Mouse (Mus musculus): ENCODE data around the gene Adamts12. TPM values are rescaled to one million over a fixed set of nuclear protein-coding genes. Genes with fewer than 3 reads are reported as not detected.

The Adamts12 gene
- polyA plus RNA-seq, 2 experiments = 8.7 to 10.6 TPM

DNA sequence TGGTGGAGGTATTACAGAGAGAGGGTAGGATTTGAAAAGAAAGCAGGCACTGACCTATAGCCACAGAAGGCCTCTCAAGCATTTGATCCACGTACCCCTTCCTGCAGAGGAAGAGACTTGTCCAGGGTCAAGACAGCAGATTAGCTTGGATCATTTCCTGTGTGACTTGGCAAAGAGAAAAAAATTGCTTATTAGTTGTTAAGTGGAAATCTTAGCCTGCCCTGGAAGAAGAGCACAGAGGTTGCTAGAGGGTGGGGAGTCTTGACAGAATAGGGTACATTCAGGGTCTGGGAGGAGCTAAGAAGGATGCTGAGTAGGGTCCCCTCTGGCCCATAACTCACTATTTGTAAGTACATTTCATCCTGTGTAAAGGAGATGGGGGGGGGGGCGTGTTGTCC, 431 bp upstream of the Adamts12 start:
- peak overlapping the region; percentile 91 for H3K27ac ChIP-seq (replicated peaks; ENCODE audit: low read depth, low read length)
- H3K4me3 ChIP-seq (replicated peaks; ENCODE audit: low read length) = no peak overlapping the region; the same call in 1 of the 2 replicates
- no peak overlapping the region for H3K9ac ChIP-seq (ENCODE audit: low read depth, low read length, severe bottlenecking)
- H3K27me3 ChIP-seq (ENCODE audit: control insufficient read depth, insufficient read depth, low read length) = no peaks in the 10 kb centered on the region
- ATAC-seq (ENCODE audit: low FRiP score, low read depth) = no peak; the same call in 1 of the 2 replicates
- no peaks in the 10 kb centered on the region for H3K36me3 ChIP-seq (ENCODE audit: control insufficient read depth, insufficient read depth, low read length)
- no peaks in the 10 kb centered on the region for H3K9me3 ChIP-seq (ENCODE audit: control insufficient read depth, low read length)
- no peak for TF ChIP-seq POLR2A (IDR thresholded peaks at IDR 0.05; ENCODE audit: borderline replicate concordance, extremely low read depth, insufficient read depth, insufficient read length)
- 18% methylated on average over 2 of the region's 2 CpGs for WGBS
- peak overlapping the region; percentile 72 for H3K4me2 ChIP-seq (replicated peaks; ENCODE audit: low read depth, low read length, severe bottlenecking)
- H3K4me1 ChIP-seq (ENCODE audit: control insufficient read depth, insufficient read depth, low read length) = peaks cover 37% of the 10 kb centered on the region
- DNase-seq (ENCODE audit: low spot score) = no peak

DNA sequence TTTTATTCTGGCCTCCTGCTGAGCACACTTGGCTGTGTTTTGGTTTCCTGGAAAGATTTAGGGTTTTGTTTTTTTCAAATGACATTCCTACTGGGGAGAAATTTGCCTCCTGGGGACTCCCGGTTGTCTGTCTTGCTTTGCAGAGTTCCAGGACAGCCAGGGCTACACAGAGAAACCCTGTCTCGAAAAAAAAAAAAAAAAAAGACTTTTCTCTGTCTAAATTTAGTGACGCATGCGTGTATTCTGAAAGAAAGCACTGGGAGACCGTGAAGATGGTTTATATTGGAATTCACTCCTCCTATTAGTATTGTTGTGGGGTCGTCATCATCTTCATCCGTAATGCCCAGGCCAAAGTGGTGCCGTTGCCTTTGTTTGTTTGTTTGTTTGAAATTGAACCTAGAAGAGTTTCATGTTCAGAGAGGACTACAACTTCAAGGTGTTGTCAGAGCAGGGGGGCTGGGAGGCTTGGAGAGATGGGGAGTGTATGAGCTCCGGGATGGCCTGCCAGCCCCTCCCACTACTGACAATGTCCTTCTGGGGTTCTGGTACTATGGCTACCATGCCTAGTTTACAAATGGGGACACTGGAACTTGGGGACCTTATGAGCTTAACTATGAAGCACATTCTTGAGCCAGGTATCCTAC, 1.1 kb downstream of the Adamts12 start:
- peaks cover 40% of the 10 kb centered on the region for H3K4me1 ChIP-seq (ENCODE audit: control insufficient read depth, insufficient read depth, low read length)
- ATAC-seq (ENCODE audit: low FRiP score, low read depth) (no peak), DNase-seq (ENCODE audit: low spot score) (no peak)
- peak overlapping the region; percentile 45 for H3K4me3 ChIP-seq (replicated peaks; ENCODE audit: low read length)
- WGBS = 9% methylated on average over 9 of the region's 9 CpGs
- peak overlapping the region; percentile 70 for H3K9ac ChIP-seq (ENCODE audit: low read depth, low read length, severe bottlenecking)
- no peak for TF ChIP-seq POLR2A (IDR thresholded peaks at IDR 0.05; ENCODE audit: borderline replicate concordance, extremely low read depth, insufficient read depth, insufficient read length)
- peak overlapping the region; percentile 91 for H3K27ac ChIP-seq (replicated peaks; ENCODE audit: low read depth, low read length)
- H3K4me2 ChIP-seq (replicated peaks; ENCODE audit: low read depth, low read length, severe bottlenecking) = peak overlapping the region; percentile 72
- H3K9me3 ChIP-seq (ENCODE audit: control insufficient read depth, low read length) = no peaks in the 10 kb centered on the region
- H3K27me3 ChIP-seq (ENCODE audit: control insufficient read depth, insufficient read depth, low read length) = no peaks in the 10 kb centered on the region
- H3K36me3 ChIP-seq (ENCODE audit: control insufficient read depth, insufficient read depth, low read length) = no peaks in the 10 kb centered on the region

DNA sequence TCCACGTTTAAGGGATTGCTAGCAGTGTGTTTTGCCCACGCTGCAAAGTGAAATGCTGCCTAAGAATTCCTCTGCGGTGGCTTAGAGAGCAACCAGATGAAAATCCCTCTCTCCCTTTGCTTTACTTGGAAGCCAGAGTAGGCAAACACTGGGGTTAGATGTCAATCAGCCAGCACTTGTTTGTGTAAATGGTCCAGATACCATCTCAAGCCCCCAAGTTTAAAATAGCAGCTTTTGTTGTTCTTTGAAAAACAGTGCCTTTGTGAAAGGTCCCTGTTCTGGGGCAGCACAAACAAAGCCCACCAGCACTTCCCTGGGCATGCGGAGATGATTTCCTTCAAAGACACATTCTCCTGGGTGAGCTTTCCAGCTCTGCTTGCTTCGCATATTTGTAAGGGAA, 1.7 kb downstream of the Adamts12 start:
- WGBS = 21% methylated on average over 5 of the region's 5 CpGs
- peak overlapping the region; percentile 72 for H3K4me2 ChIP-seq (replicated peaks; ENCODE audit: low read depth, low read length, severe bottlenecking)
- peak overlapping the region; percentile 45 for H3K4me3 ChIP-seq (replicated peaks; ENCODE audit: low read length)
- TF ChIP-seq POLR2A (IDR thresholded peaks at IDR 0.05; ENCODE audit: borderline replicate concordance, extremely low read depth, insufficient read depth, insufficient read length) = no peak
- H3K9ac ChIP-seq (ENCODE audit: low read depth, low read length, severe bottlenecking) = peak overlapping the region; percentile 70
- no peak for DNase-seq (ENCODE audit: low spot score)
- peak overlapping the region; percentile 91 for H3K27ac ChIP-seq (replicated peaks; ENCODE audit: low read depth, low read length)
- no peaks in the 10 kb centered on the region for H3K36me3 ChIP-seq (ENCODE audit: control insufficient read depth, insufficient read depth, low read length)
- ATAC-seq (ENCODE audit: low FRiP score, low read depth) = no peak
- H3K9me3 ChIP-seq (ENCODE audit: control insufficient read depth, low read length) = no peaks in the 10 kb centered on the region
- no peaks in the 10 kb centered on the region for H3K27me3 ChIP-seq (ENCODE audit: control insufficient read depth, insufficient read depth, low read length)
- H3K4me1 ChIP-seq (ENCODE audit: control insufficient read depth, insufficient read depth, low read length) = peaks cover 40% of the 10 kb centered on the region

DNA sequence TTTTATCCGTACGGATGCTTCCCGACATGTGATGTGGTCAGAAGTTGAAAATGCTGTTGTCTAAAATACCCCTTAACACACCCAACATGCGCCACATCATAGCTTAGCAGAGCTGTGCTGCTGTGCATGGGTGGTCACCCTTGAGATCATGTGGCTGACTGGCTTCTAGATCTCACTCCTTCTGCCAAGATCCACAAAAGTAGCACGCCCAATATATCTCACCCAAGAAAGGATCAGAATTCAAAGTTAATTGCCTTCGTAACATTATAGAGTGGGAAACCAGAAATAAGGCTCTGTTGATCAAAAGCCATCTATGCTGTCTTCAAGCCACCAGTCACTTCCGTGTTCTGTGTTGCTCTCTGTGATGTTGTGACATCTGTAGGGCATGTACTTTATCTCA, 3.3 kb downstream of the Adamts12 start:
- H3K4me2 ChIP-seq (replicated peaks; ENCODE audit: low read depth, low read length, severe bottlenecking) = no peak overlapping the region
- H3K27me3 ChIP-seq (ENCODE audit: control insufficient read depth, insufficient read depth, low read length) = no peaks in the 10 kb centered on the region
- TF ChIP-seq POLR2A (IDR thresholded peaks at IDR 0.05; ENCODE audit: borderline replicate concordance, extremely low read depth, insufficient read depth, insufficient read length) = no peak
- no peak for DNase-seq (ENCODE audit: low spot score)
- no peaks in the 10 kb centered on the region for H3K9me3 ChIP-seq (ENCODE audit: control insufficient read depth, low read length)
- H3K9ac ChIP-seq (ENCODE audit: low read depth, low read length, severe bottlenecking) = no peak overlapping the region
- no peak overlapping the region for H3K4me3 ChIP-seq (replicated peaks; ENCODE audit: low read length)
- no peak for ATAC-seq (ENCODE audit: low FRiP score, low read depth)
- peaks cover 6% of the 10 kb centered on the region for H3K36me3 ChIP-seq (ENCODE audit: control insufficient read depth, insufficient read depth, low read length)
- 73% methylated on average over 7 of the region's 7 CpGs for WGBS
- H3K4me1 ChIP-seq (ENCODE audit: control insufficient read depth, insufficient read depth, low read length) = peaks cover 38% of the 10 kb centered on the region
- no peak overlapping the region for H3K27ac ChIP-seq (replicated peaks; ENCODE audit: low read depth, low read length)

DNA sequence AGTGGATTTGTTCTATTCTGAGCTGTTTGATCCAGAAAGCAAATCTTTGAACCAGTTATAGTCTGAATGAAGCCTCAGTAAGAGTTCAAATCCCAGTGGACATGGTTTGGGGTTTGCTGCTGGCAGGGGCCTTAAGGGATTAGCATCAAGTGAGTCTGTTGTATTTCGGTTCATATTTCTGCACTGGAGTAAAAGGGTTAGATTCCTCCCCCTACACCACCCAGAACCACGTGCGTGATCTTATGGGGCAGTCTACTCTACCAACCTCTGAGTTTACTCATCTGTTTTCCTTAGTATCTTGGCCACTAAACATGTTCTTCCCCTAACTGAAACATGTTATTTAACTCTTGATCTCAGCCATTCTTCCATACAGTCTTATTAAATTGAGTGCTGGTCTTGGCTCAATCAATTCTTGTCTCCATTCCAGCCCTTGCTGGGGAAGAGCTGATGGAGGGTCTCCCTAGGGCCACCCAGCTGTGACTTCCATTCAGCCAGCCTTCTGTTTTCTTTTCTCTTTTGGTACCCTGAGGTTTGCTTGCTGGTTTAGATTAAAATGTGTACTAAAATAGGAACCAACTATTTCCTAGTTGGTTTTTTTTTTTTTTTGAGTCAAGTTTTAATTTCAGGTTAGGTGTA, 11.3 kb downstream of the Adamts12 start:
- no peak overlapping the region for H3K4me3 ChIP-seq (replicated peaks; ENCODE audit: low read length)
- H3K4me2 ChIP-seq (replicated peaks; ENCODE audit: low read depth, low read length, severe bottlenecking) = no peak overlapping the region
- no peak for TF ChIP-seq POLR2A (IDR thresholded peaks at IDR 0.05; ENCODE audit: borderline replicate concordance, extremely low read depth, insufficient read depth, insufficient read length)
- peaks cover 6% of the 10 kb centered on the region for H3K36me3 ChIP-seq (ENCODE audit: control insufficient read depth, insufficient read depth, low read length)
- peaks cover 4% of the 10 kb centered on the region; the same call in 1 of the 2 replicates for H3K4me1 ChIP-seq (ENCODE audit: control insufficient read depth, insufficient read depth, low read length)
- H3K9ac ChIP-seq (ENCODE audit: low read depth, low read length, severe bottlenecking) = no peak overlapping the region
- WGBS = 61% methylated on average over 3 of the region's 3 CpGs
- no peaks in the 10 kb centered on the region for H3K27me3 ChIP-seq (ENCODE audit: control insufficient read depth, insufficient read depth, low read length)
- no peaks in the 10 kb centered on the region for H3K9me3 ChIP-seq (ENCODE audit: control insufficient read depth, low read length)
- DNase-seq (ENCODE audit: low spot score) = no peak
- no peak overlapping the region for H3K27ac ChIP-seq (replicated peaks; ENCODE audit: low read depth, low read length)
- peak; percentile 26; the same call in 1 of the 2 replicates for ATAC-seq (ENCODE audit: low FRiP score, low read depth)

Measured in limb, embryonic 14.5 days (tissue).